Mouse (Mus musculus) right cerebral cortex, adult 2 months (tissue): ENCODE results near the gene Gm20441.

Experiments
- DNase-seq, 2 experiments: peaks; one replicate each; pipeline ENCODE4 v3.0.0; 2021 to 2022; ENCODE audit warnings: low spot score in 2 of 2

Gene Gm20441

GRCm38 (mm10) chr10:75780769-75781578 lies at the start of gene Gm20441, which contains the start of gene Gstt3:
TSS of gene Gm20441 (minus strand) at chr10:75780954.
TSS of gene Gstt3 (minus strand) at chr10:75781414.
- no peak for DNase-seq

- no peak for DNase-seq
These were observed 49.5 kb upstream of the Gm20441 start for GRCm38 (mm10) chr10:75830275-75830670.

GRCm38 (mm10) chr10:75829529-75830274 lies 48.9 kb upstream of the Gm20441 start:
- DNase-seq: no peak

- no peak for DNase-seq
These were observed 47.8 kb upstream of the Gm20441 start for GRCm38 (mm10) chr10:75828500-75828931.

GRCm38 (mm10) chr10:75827668-75828360 lies 47.1 kb upstream of the Gm20441 start:
- no peak for DNase-seq

- DNase-seq: no peak
These were observed 43.8 kb upstream of the Gm20441 start for GRCm38 (mm10) chr10:75824530-75824929.

- DNase-seq: no peak
These were observed 43.0 kb upstream of the Gm20441 start for GRCm38 (mm10) chr10:75823782-75824181.

GRCm38 (mm10) chr10:75822443-75822842 lies 41.7 kb upstream of the Gm20441 start, which contains the start of gene Gstt4:
TSS of gene Gstt4 (minus strand) at chr10:75822543.
- no peak for DNase-seq

GRCm38 (mm10) chr10:75819882-75820281 lies 39.1 kb upstream of the Gm20441 start:
- no peak for DNase-seq

- DNase-seq: no peak
These were observed 37.9 kb upstream of the Gm20441 start for GRCm38 (mm10) chr10:75818641-75819040.

- DNase-seq: no peak
These were observed 23.5 kb upstream of the Gm20441 start for GRCm38 (mm10) chr10:75804217-75804616.

- DNase-seq: peak in 1 of 2 experiments; percentile 25
These were observed 17.5 kb upstream of the Gm20441 start, which contains the start of gene Gstt1 for GRCm38 (mm10) chr10:75798176-75798696. TSS of gene Gstt1 (minus strand) at chr10:75798584.

GRCm38 (mm10) chr10:75797619-75798175 lies 16.9 kb upstream of the Gm20441 start:
- DNase-seq: peak; percentile 41 to 53

- no peak for DNase-seq
These were observed 16.2 kb upstream of the Gm20441 start for GRCm38 (mm10) chr10:75796731-75797516.

GRCm38 (mm10) chr10:75794880-75795279 lies 14.1 kb upstream of the Gm20441 start:
- DNase-seq: no peak

- no peak for DNase-seq
These were observed 10.0 kb upstream of the Gm20441 start for GRCm38 (mm10) chr10:75790773-75791172.

GRCm38 (mm10) chr10:75789841-75790240 lies 9.1 kb upstream of the Gm20441 start:
- no peak for DNase-seq

- DNase-seq: no peak
These were observed 8.5 kb upstream of the Gm20441 start for GRCm38 (mm10) chr10:75789081-75789735.

- DNase-seq: peak in 1 of 2 experiments; percentile 26
These were observed 7.5 kb upstream of the Gm20441 start for GRCm38 (mm10) chr10:75788277-75788676.

- DNase-seq: no peak
These were observed 4.7 kb upstream of the Gm20441 start for GRCm38 (mm10) chr10:75785442-75785841.
